Mouse (Mus musculus): ENCODE data around the gene Psmd1. TPM values are rescaled to one million over a fixed set of nuclear protein-coding genes. Genes with fewer than 3 reads are reported as not detected.
A peak's percentile ranks its signal among the peaks of the same experiment; 100 is the strongest.

Psmd1 gene
- polyA plus RNA-seq, 1 experiment: 89.0 TPM

GRCm38 (mm10) chr1:86147557-86147956 lies 83.4 kb downstream of the Psmd1 start:
- no peak for DNase-seq (ENCODE audit: low read depth)
- TF ChIP-seq CTCF (IDR thresholded peaks at IDR 0.05; ENCODE audit: borderline replicate concordance, extremely low read depth, insufficient read depth, insufficient read length): no peak
- TF ChIP-seq POLR2A (IDR thresholded peaks at IDR 0.05; ENCODE audit: borderline replicate concordance, extremely low read depth, insufficient read depth, insufficient read length, poor library complexity, severe bottlenecking): no peak

GRCm38 (mm10) chr1:86148161-86148560 lies 84.0 kb downstream of the Psmd1 start:
- TF ChIP-seq POLR2A (IDR thresholded peaks at IDR 0.05; ENCODE audit: borderline replicate concordance, extremely low read depth, insufficient read depth, insufficient read length, poor library complexity, severe bottlenecking) (no peak), CTCF (IDR thresholded peaks at IDR 0.05; ENCODE audit: borderline replicate concordance, extremely low read depth, insufficient read depth, insufficient read length) (no peak)
- DNase-seq (ENCODE audit: low read depth): no peak

GRCm38 (mm10) chr1:86150929-86151328 lies 86.7 kb downstream of the Psmd1 start:
- DNase-seq (ENCODE audit: low read depth): no peak

GRCm38 (mm10) chr1:86151376-86151775 lies 87.2 kb downstream of the Psmd1 start:
- TF ChIP-seq CTCF (IDR thresholded peaks at IDR 0.05; ENCODE audit: borderline replicate concordance, extremely low read depth, insufficient read depth, insufficient read length) (no peak), POLR2A (IDR thresholded peaks at IDR 0.05; ENCODE audit: borderline replicate concordance, extremely low read depth, insufficient read depth, insufficient read length, poor library complexity, severe bottlenecking) (no peak)
- DNase-seq (ENCODE audit: low read depth): no peak

More at GRCm38 (mm10) chr1:86150929-86151328, 86.7 kb downstream of the Psmd1 start:
- TF ChIP-seq POLR2A (IDR thresholded peaks at IDR 0.05; ENCODE audit: borderline replicate concordance, extremely low read depth, insufficient read depth, insufficient read length, poor library complexity, severe bottlenecking): no peak
- TF ChIP-seq CTCF (IDR thresholded peaks at IDR 0.05; ENCODE audit: borderline replicate concordance, extremely low read depth, insufficient read depth, insufficient read length): no peak

- no peak for DNase-seq (ENCODE audit: low read depth)
- peak; percentile 29; the same call in 1 of the 2 replicates for TF ChIP-seq CTCF (IDR thresholded peaks at IDR 0.05; ENCODE audit: borderline replicate concordance, extremely low read depth, insufficient read depth, insufficient read length)
- no peak for TF ChIP-seq POLR2A (IDR thresholded peaks at IDR 0.05; ENCODE audit: borderline replicate concordance, extremely low read depth, insufficient read depth, insufficient read length, poor library complexity, severe bottlenecking)
Measured at GRCm38 (mm10) chr1:86152618-86153017, 88.4 kb downstream of the Psmd1 start.

GRCm38 (mm10) chr1:86154133-86154823 lies 90.1 kb downstream of the Psmd1 start, which contains the start of gene Armc9:
TSS of gene Armc9 (plus strand) at chr1:86154780.
- peak; percentile 99 for DNase-seq (ENCODE audit: low read depth)
- TF ChIP-seq CTCF (IDR thresholded peaks at IDR 0.05; ENCODE audit: borderline replicate concordance, extremely low read depth, insufficient read depth, insufficient read length) (no peak), POLR2A (IDR thresholded peaks at IDR 0.05; ENCODE audit: borderline replicate concordance, extremely low read depth, insufficient read depth, insufficient read length, poor library complexity, severe bottlenecking) (peak; percentile 82; the same call in 1 of the 2 replicates)

GRCm38 (mm10) chr1:86154824-86155164 lies 90.6 kb downstream of the Psmd1 start:
- TF ChIP-seq POLR2A (IDR thresholded peaks at IDR 0.05; ENCODE audit: borderline replicate concordance, extremely low read depth, insufficient read depth, insufficient read length, poor library complexity, severe bottlenecking) (no peak), CTCF (IDR thresholded peaks at IDR 0.05; ENCODE audit: borderline replicate concordance, extremely low read depth, insufficient read depth, insufficient read length) (no peak)
- no peak for DNase-seq (ENCODE audit: low read depth)

GRCm38 (mm10) chr1:86156075-86156474 lies 91.9 kb downstream of the Psmd1 start:
- TF ChIP-seq CTCF (IDR thresholded peaks at IDR 0.05; ENCODE audit: borderline replicate concordance, extremely low read depth, insufficient read depth, insufficient read length) (no peak), POLR2A (IDR thresholded peaks at IDR 0.05; ENCODE audit: borderline replicate concordance, extremely low read depth, insufficient read depth, insufficient read length, poor library complexity, severe bottlenecking) (no peak)
- no peak for DNase-seq (ENCODE audit: low read depth)

- no peak for DNase-seq (ENCODE audit: low read depth)
- TF ChIP-seq CTCF (IDR thresholded peaks at IDR 0.05; ENCODE audit: borderline replicate concordance, extremely low read depth, insufficient read depth, insufficient read length) (no peak), POLR2A (IDR thresholded peaks at IDR 0.05; ENCODE audit: borderline replicate concordance, extremely low read depth, insufficient read depth, insufficient read length, poor library complexity, severe bottlenecking) (no peak)
Measured at GRCm38 (mm10) chr1:86156595-86156994, 92.4 kb downstream of the Psmd1 start.

GRCm38 (mm10) chr1:86160059-86160458 lies 95.9 kb downstream of the Psmd1 start:
- DNase-seq (ENCODE audit: low read depth): no peak
- no peak for TF ChIP-seq POLR2A (IDR thresholded peaks at IDR 0.05; ENCODE audit: borderline replicate concordance, extremely low read depth, insufficient read depth, insufficient read length, poor library complexity, severe bottlenecking)
- no peak for TF ChIP-seq CTCF (IDR thresholded peaks at IDR 0.05; ENCODE audit: borderline replicate concordance, extremely low read depth, insufficient read depth, insufficient read length)

- no peak for DNase-seq (ENCODE audit: low read depth)
- no peak for TF ChIP-seq CTCF (IDR thresholded peaks at IDR 0.05; ENCODE audit: borderline replicate concordance, extremely low read depth, insufficient read depth, insufficient read length)
- TF ChIP-seq POLR2A (IDR thresholded peaks at IDR 0.05; ENCODE audit: borderline replicate concordance, extremely low read depth, insufficient read depth, insufficient read length, poor library complexity, severe bottlenecking): no peak
Measured at GRCm38 (mm10) chr1:86160479-86160878, 96.3 kb downstream of the Psmd1 start.

GRCm38 (mm10) chr1:86161061-86161460 lies 96.9 kb downstream of the Psmd1 start:
- TF ChIP-seq POLR2A (IDR thresholded peaks at IDR 0.05; ENCODE audit: borderline replicate concordance, extremely low read depth, insufficient read depth, insufficient read length, poor library complexity, severe bottlenecking) (no peak), CTCF (IDR thresholded peaks at IDR 0.05; ENCODE audit: borderline replicate concordance, extremely low read depth, insufficient read depth, insufficient read length) (no peak)
- DNase-seq (ENCODE audit: low read depth): no peak
